Mouse (Mus musculus) limb, embryonic 15.5 days (tissue): ENCODE results near the gene Gpx5. TPM values are rescaled to one million over a fixed set of nuclear protein-coding genes. Genes with fewer than 3 reads are reported as not detected.
A peak's percentile ranks its signal among the peaks of the same experiment; 100 is the strongest.

Experiments
- ATAC-seq: fragments of 200-750 bp; cut with Nextera tagmentation; 2 replicates; pipeline ENCODE4 v1.8.0; 2017; ENCODE audit warnings: low read depth, moderate TSS enrichment; ENCODE audit not compliant: insufficient number of reproducible peaks, low FRiP score, low TSS enrichment
- H3K27ac ChIP-seq: fragments of 300-500 bp; sonication (generic); 2 replicates; pipeline ENCODE4 v1.5.1; 2015; ENCODE audit warnings: moderate library complexity, mild to moderate bottlenecking, inconsistent platforms
- H3K27me3 ChIP-seq: fragments of 300-500 bp; sonication (generic); 2 replicates; pipeline ENCODE4 v1.6.1; 2015; ENCODE audit warnings: inconsistent platforms
- H3K36me3 ChIP-seq: fragments of 300-500 bp; sonication (generic); 2 replicates; pipeline ENCODE4 v1.6.1; 2015; ENCODE audit warnings: inconsistent platforms
- H3K4me1 ChIP-seq: fragments of 300-500 bp; sonication (generic); 2 replicates; pipeline ENCODE4 v1.6.1; 2015; ENCODE audit warnings: inconsistent platforms
- H3K4me2 ChIP-seq: fragments of 300-500 bp; sonication (generic); 2 replicates; pipeline ENCODE4 v1.6.1; 2015; ENCODE audit warnings: mild to moderate bottlenecking, inconsistent platforms
- H3K4me3 ChIP-seq: fragments of 300-500 bp; sonication (generic); 2 replicates; pipeline ENCODE4 v1.5.1; 2015; ENCODE audit warnings: mild to moderate bottlenecking, inconsistent platforms
- H3K9ac ChIP-seq: fragments of 300-500 bp; sonication (generic); 2 replicates; pipeline ENCODE4 v1.6.1; 2015; ENCODE audit warnings: inconsistent platforms
- H3K9me3 ChIP-seq: fragments of 300-500 bp; sonication (generic); 2 replicates; pipeline ENCODE4 v1.6.1; 2016; ENCODE audit warnings: inconsistent platforms
- WGBS: fragments of 180-500 bp; shearing (Covaris S2); methylation state at CpG from one replicate; pipeline ENCODE4 v1.1.7; 2015; 5-methylcytosine and 5-hydroxymethylcytosine counted together
- polyA plus RNA-seq: library from polyadenylated mRNA; unstranded; fragments of >200 nt; fragmentation: Nextera tagmentation; extraction: Ambion mirVana; gene quantifications from 2 replicates; pipeline ENCODE4 v1.2.1, GENCODE M21; 2015

Gene Gpx5
- polyA plus RNA-seq: not detected in 2 replicates

DNA sequence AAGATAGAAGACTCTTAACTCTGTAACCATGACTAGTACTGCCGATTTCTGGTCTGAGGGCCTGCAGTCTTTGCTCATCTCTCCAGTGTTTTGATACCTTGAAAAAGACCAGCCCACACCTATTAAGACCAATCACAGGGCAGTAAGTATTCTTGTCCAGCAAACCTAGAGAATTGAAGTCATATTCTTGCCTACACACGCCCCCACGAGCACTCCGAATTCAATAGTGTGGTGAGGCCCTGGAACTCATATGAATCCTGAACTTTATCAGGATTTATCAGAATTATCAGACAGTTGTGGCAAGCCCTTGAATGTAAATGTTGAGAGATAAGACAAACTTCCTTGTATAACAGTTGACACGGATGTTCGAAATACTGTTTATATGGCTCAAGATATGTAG lies at the start of gene Gpx5:
Gene Gpx5 (minus strand): TSS at position 101 of the 400 bp plus-strand sequence.
- Histone ChIP-seq H3K9ac (no peak within 1 kb of the TSS), H3K4me2 (no peak within 1 kb of the TSS), H3K27ac (no peak within 1 kb of the TSS), H3K9me3 (no peaks in the 10 kb centered on the region), H3K27me3 (no peaks in the 10 kb centered on the region), H3K36me3 (no peaks in the 10 kb centered on the region), H3K4me3 (no peak within 1 kb of the TSS), H3K4me1 (no peaks in the 10 kb centered on the region)
- 90% methylated on average over 6 of the region's 6 CpGs for WGBS
- no peak for ATAC-seq

DNA sequence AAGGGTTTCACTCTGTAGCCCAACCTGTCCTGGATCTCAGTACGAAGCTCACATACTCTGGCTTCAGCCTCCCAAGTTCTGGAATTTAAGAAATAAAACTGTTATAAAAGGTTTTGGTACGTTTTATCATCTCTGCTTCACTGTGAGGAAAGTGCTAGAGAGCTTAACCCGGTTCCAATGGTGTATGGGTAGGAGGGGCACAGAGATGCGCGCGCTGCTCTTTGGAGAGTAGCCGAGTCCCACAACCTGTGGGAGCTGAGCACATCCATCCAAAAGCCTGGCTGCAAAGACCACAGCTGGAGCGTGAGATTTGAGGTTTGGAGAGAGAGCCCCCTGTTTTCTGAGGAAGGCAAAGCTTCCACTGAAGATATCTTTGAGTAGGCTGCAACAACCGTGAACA lies 34.9 kb upstream of the Gpx5 start:
- ATAC-seq: no peak
- no peaks in the 10 kb centered on the region for H3K9me3 ChIP-seq
- WGBS: under 1% methylated on average over 9 of the region's 9 CpGs
- H3K27ac ChIP-seq: no peak overlapping the region
- H3K4me2 ChIP-seq: peak overlapping the region; percentile 49
- no peak overlapping the region for H3K9ac ChIP-seq
- H3K36me3 ChIP-seq: no peaks in the 10 kb centered on the region
- 0 out of 2 replicates have a peak, but pooled peaks cover 4% of the 10 kb centered on the region for H3K27me3 ChIP-seq
- H3K4me1 ChIP-seq: 0 out of 2 replicates have a peak, but pooled peaks cover 2% of the 10 kb centered on the region
- peak overlapping the region; percentile 42 for H3K4me3 ChIP-seq

DNA sequence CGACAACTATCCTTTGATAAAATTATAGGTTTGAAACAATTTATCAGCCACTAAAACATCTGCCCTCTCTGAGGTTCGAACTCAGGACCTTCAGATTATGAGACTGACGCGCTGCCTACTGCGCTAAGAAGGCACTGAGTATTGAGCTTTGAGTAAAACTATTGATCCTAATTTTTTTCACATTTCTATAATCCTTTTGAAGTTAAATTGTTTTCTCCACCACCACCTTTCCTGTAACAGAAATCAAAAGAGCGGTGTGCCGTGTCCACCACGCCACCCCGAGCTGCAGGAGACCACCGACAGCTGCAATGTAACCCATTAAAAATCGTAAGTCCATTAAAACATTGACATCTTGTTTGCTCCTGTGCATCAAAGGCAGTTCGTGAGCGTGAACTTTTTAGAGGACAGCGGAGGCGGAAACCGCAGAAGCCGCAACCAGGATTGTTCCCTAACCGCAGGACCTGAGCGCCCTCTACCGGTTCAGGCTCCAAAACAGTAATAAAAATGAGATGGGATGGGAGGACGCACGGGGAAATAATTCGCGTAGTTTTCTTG lies 34.2 kb upstream of the Gpx5 start:
- no peaks in the 10 kb centered on the region for H3K9me3 ChIP-seq
- H3K27ac ChIP-seq: no peak overlapping the region
- no peaks in the 10 kb centered on the region for H3K36me3 ChIP-seq
- H3K9ac ChIP-seq: no peak overlapping the region
- H3K27me3 ChIP-seq: 0 out of 2 replicates have a peak, but pooled peaks cover 4% of the 10 kb centered on the region
- H3K4me2 ChIP-seq: peak overlapping the region; percentile 49
- 0 out of 2 replicates have a peak, but pooled peaks have one; percentile 35 for ATAC-seq
- H3K4me1 ChIP-seq: 0 out of 2 replicates have a peak, but pooled peaks cover 2% of the 10 kb centered on the region
- WGBS: under 1% methylated on average over 24 of the region's 24 CpGs
- peak overlapping the region; percentile 42 for H3K4me3 ChIP-seq

DNA sequence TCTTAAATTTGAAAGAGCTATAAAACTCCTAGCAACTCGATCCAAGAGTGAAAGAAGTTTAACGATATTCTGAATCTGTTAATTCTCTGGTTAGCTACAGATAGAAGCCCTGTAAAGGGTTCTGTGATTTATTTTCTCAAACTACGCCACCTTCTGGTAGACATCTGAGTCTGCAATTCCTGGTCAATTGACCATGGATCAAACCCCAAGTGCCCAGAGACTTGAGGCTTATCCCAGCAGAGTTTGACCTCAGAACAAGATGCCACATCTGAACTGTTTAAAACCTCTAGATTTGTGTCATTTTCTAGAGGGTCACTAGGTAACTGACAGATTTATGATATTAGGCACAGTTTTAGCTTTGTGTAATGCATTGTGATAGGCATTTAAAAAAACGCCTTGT lies 33.7 kb upstream of the Gpx5 start:
- no peak for ATAC-seq
- no peaks in the 10 kb centered on the region for H3K9me3 ChIP-seq
- peak overlapping the region; percentile 49 for H3K4me2 ChIP-seq
- 3% methylated on average over 4 of the region's 4 CpGs for WGBS
- no peaks in the 10 kb centered on the region for H3K36me3 ChIP-seq
- H3K9ac ChIP-seq: no peak overlapping the region
- H3K27me3 ChIP-seq: 0 out of 2 replicates have a peak, but pooled peaks cover 4% of the 10 kb centered on the region
- 0 out of 2 replicates have a peak, but pooled peaks cover 2% of the 10 kb centered on the region for H3K4me1 ChIP-seq
- H3K27ac ChIP-seq: no peak overlapping the region
- H3K4me3 ChIP-seq: peak overlapping the region; percentile 42

DNA sequence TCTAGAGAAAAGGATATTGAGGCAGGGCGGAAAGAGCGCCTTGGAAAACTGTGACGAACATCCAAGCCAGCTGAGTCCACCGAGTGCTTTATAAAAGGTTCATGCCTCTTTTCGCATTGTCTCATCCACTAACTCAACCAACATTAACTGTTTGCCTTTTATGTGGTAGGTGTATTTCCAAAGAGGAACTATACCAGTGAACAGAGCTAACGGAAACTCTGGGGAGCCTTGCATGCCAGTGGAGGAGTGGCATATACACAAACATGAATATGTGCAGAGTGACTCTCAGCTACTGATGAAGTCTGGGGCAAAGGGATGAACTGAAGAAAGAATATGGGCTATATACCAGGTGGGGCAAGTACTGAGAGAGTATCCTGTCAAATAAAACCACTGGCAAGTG lies 30.9 kb upstream of the Gpx5 start:
- WGBS: 61% methylated on average over 6 of the region's 6 CpGs
- Histone ChIP-seq H3K9me3 (no peaks in the 10 kb centered on the region), H3K27ac (no peak overlapping the region), H3K9ac (no peak overlapping the region), H3K36me3 (no peaks in the 10 kb centered on the region), H3K27me3 (0 out of 2 replicates have a peak, but pooled peaks cover 4% of the 10 kb centered on the region), H3K4me3 (no peak overlapping the region), H3K4me1 (0 out of 2 replicates have a peak, but pooled peaks cover 2% of the 10 kb centered on the region), H3K4me2 (no peak overlapping the region)
- no peak for ATAC-seq

DNA sequence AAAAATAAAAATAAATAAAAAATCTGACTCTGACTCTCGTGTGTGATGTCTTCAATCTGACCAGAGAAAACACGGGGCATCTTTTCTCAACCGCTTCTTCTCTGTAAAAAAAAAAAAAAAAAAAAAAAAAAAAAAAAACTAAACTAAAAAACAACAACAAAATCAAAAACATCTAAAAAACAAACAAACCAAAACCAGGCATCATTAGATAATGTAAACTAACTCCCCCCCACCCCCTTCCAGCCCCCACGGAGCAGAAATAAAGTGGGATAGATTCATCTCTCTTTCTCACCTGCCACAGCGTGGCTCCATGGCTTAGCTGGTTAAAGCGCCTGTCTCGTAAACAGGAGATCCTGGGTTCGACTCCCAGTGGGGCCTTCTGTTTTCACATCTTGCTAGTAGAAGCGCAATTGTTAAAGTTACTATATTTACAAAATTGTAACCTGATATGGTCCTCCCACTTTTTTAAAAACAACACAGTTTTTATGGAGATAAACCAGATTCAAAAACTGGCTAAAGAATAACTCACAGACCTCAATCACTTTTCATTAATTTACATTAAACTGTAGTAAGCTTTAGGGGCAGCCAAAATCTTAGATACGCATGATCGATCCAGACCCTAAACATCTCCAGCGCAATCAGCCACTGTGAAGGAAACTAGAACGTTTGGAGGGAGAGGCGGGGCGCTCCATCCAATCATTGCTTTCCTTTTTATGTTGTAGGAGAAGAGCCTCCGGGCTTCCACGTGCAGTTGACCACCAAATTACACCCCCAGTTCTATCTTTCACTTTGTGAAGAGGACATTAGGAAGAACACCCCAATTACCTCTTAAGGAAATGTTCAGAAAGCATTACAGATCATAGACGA lies 30.2 kb upstream of the Gpx5 start:
- Histone ChIP-seq H3K27ac (no peak overlapping the region), H3K9me3 (no peaks in the 10 kb centered on the region), H3K4me2 (peak overlapping the region; percentile 38), H3K4me1 (0 out of 2 replicates have a peak, but pooled peaks cover 2% of the 10 kb centered on the region), H3K27me3 (0 out of 2 replicates have a peak, but pooled peaks cover 4% of the 10 kb centered on the region), H3K36me3 (no peaks in the 10 kb centered on the region), H3K9ac (no peak overlapping the region), H3K4me3 (peak overlapping the region; percentile 24)
- 15% methylated on average over 18 of the region's 18 CpGs for WGBS
- ATAC-seq: no peak

DNA sequence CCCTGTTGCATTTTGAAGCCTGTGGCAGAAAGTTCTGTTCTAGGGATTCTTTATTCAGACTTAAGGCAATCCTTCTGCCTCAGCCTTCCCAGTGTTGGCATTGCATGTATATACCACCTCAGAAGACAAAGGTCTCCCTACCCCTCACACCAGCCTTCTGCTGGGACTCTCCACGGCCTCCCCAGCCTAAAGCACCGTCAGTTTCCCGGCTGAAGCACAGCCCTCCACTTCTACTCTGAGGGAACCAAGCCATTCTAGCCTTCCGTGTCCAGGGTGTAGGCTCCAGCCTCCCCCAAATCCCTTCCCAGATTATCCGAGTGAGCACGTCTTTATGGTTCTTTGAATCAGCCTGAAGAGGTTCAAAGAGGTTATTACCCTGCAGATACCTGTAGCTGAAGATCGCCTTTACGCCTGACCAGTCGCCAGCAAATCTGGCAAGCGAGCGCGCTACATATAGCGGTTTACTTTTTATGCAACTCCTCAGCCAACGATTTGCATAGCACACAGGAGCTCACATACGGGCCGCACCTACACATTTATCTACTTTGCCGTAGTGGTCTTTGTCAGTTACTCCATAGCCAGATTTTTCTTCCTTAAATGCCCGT lies 29.5 kb upstream of the Gpx5 start:
- no peak for ATAC-seq

DNA sequence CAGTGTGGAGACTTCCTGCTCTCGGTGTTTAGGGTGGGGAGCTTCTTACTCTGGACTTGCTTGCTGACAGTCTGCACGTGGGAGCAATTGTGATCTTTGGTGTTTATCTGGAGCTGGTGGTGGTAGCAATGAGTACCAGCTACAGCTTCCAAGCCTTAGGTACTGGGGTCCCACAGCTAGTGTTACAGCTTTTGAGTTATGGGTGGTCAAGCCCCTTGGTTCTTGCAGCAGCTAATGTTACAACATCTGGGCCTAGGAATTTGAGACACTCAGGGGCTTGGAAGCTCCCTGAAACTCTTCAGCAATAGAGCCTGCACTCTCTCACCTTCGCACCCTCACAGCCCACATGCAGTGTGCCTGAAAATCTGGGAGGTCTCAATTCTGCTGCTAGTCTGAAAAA lies 27.7 kb upstream of the Gpx5 start:
- H3K4me1 ChIP-seq: 0 out of 2 replicates have a peak, but pooled peaks cover 2% of the 10 kb centered on the region

More for the DNA sequence above, 29.5 kb upstream of the Gpx5 start:
- peak overlapping the region; percentile 24 for H3K4me3 ChIP-seq
- peak overlapping the region; percentile 38 for H3K4me2 ChIP-seq
- no peaks in the 10 kb centered on the region for H3K9me3 ChIP-seq
- no peak overlapping the region for H3K27ac ChIP-seq
- 0 out of 2 replicates have a peak, but pooled peaks cover 4% of the 10 kb centered on the region for H3K27me3 ChIP-seq
- no peaks in the 10 kb centered on the region for H3K36me3 ChIP-seq
- H3K9ac ChIP-seq: no peak overlapping the region
- WGBS: 4% methylated on average over 18 of the region's 18 CpGs
- H3K4me1 ChIP-seq: 0 out of 2 replicates have a peak, but pooled peaks cover 2% of the 10 kb centered on the region

DNA sequence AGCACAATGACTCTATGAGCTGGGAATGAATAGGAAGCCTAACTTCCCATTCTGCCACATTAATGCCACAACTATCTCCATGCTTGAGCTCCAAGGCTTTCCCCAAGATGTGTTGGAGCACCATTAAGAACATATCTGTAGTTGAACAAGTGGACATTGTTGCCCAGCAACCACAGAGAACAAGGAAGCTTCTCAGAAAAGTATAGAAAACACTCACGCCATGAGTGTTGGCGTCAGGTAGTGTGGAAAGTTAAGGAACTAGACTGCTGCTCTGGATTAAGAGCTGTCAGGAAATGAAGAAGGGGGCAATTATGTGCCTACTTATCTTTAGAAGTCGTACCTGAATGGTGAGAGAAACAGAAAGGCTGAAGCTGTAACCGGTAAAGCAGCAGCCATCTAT lies 21.4 kb upstream of the Gpx5 start:
- no peak for ATAC-seq
- Histone ChIP-seq H3K4me3 (no peak overlapping the region), H3K4me1 (no peaks in the 10 kb centered on the region), H3K27ac (no peak overlapping the region), H3K9me3 (no peaks in the 10 kb centered on the region), H3K36me3 (no peaks in the 10 kb centered on the region), H3K9ac (no peak overlapping the region), H3K4me2 (no peak overlapping the region), H3K27me3 (no peaks in the 10 kb centered on the region)
- WGBS: 82% methylated on average over 4 of the region's 4 CpGs

More for the DNA sequence above, 27.7 kb upstream of the Gpx5 start:
- H3K9me3 ChIP-seq: no peaks in the 10 kb centered on the region
- H3K4me3 ChIP-seq: no peak overlapping the region
- H3K27ac ChIP-seq: no peak overlapping the region
- 44% methylated on average over 3 of the region's 3 CpGs for WGBS
- no peaks in the 10 kb centered on the region for H3K36me3 ChIP-seq
- H3K4me2 ChIP-seq: no peak overlapping the region
- 0 out of 2 replicates have a peak, but pooled peaks cover 4% of the 10 kb centered on the region for H3K27me3 ChIP-seq
- ATAC-seq: no peak
- no peak overlapping the region for H3K9ac ChIP-seq

DNA sequence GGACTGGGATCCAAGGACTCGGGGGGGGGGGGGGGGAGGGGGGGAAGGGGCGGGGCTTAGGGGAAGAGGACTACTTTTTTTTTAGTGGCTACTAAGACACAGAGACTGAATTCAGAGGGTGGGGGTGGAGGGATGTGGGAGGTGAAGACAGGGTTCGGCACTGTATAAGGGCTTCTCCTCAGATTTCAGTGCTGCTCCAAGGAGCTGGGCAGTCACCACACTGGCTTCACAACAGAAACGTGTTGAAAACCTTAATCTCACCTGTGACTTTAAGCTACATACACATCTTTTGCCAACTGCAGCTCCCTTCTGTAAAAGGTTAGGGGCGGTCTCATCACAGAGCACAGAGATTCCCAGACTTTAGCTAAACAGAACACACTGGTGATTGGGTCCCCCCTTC lies 20.3 kb upstream of the Gpx5 start:
- Histone ChIP-seq H3K4me2 (no peak overlapping the region), H3K9ac (no peak overlapping the region), H3K4me1 (no peaks in the 10 kb centered on the region), H3K4me3 (no peak overlapping the region), H3K36me3 (no peaks in the 10 kb centered on the region), H3K27me3 (no peaks in the 10 kb centered on the region), H3K9me3 (no peaks in the 10 kb centered on the region), H3K27ac (no peak overlapping the region)
- no peak for ATAC-seq
- 41% methylated on average over 3 of the region's 5 CpGs for WGBS

DNA sequence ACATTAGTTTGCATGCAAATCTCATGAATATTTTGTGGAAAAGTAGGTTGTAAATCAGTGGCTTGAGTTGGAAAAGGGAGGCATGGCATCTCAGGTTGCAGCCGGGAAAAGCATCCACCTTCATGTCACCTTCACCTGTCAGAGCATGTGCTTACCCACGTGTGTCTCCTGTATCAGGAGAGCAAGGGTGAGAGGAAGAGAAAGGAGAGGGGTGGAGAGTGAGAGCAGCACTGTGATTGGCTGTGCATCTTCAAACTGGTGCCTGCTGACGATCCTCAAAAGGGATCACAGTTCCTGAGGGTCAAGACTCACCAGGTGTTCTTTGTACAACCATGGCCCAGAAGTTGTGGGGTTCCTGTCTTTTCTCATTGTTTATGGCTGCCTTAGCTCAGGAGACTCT lies 19.4 kb upstream of the Gpx5 start, which contains the start of gene Gpx6:
Gene Gpx6 (plus strand): TSS at position 200 of the 400 bp plus-strand sequence.
- H3K4me2 ChIP-seq: no peak within 1 kb of the TSS
- H3K27ac ChIP-seq: no peak within 1 kb of the TSS
- WGBS: 19% methylated on average over 3 of the region's 3 CpGs
- no peaks in the 10 kb centered on the region for H3K27me3 ChIP-seq
- no peaks in the 10 kb centered on the region for H3K4me1 ChIP-seq
- no peak within 1 kb of the TSS for H3K4me3 ChIP-seq
- no peak for ATAC-seq
- no peaks in the 10 kb centered on the region for H3K36me3 ChIP-seq
- no peaks in the 10 kb centered on the region for H3K9me3 ChIP-seq
- H3K9ac ChIP-seq: no peak within 1 kb of the TSS
